Mouse (Mus musculus): ENCODE results near the gene Cd80. TPM values are rescaled to one million over a fixed set of nuclear protein-coding genes. Genes with fewer than 3 reads are reported as not detected.

Cd80 gene
- polyA plus RNA-seq (2015; fragmentation: Nextera tagmentation; extraction: Ambion mirVana), result 0.60 and 0.62 TPM in 2 replicates

- Histone ChIP-seq H3K4me3 (ENCODE audit: low read length) (no peak within 1 kb of the TSS), H3K4me2 (ENCODE audit: low read depth, low read length) (no peak within 1 kb of the TSS), H3K36me3 (ENCODE audit: control insufficient read depth, insufficient read depth) (no peaks in the 10 kb centered on the region), H3K27ac (ENCODE audit: low read length) (no peak within 1 kb of the TSS), H3K9ac (ENCODE audit: low read length) (no peak within 1 kb of the TSS), H3K4me1 (ENCODE audit: control insufficient read depth, insufficient read depth, low read length) (peaks cover 10% of the 10 kb centered on the region), H3K9me3 (replicated peaks; ENCODE audit: control insufficient read depth, low read length) (no peaks in the 10 kb centered on the region), H3K27me3 (ENCODE audit: control insufficient read depth, insufficient read depth, low read length) (no peaks in the 10 kb centered on the region)
- no peak for ATAC-seq (replicated peaks; ENCODE audit: extremely low read depth, insufficient read depth, low FRiP score)
- 65% methylated on average over 17 of the region's 17 CpGs for WGBS
Observed at GRCm38 (mm10) chr16:38455511-38456418, at the start of gene Cd80. Gene Cd80, plus strand, starts transcription at chr16:38455561.

DNA sequence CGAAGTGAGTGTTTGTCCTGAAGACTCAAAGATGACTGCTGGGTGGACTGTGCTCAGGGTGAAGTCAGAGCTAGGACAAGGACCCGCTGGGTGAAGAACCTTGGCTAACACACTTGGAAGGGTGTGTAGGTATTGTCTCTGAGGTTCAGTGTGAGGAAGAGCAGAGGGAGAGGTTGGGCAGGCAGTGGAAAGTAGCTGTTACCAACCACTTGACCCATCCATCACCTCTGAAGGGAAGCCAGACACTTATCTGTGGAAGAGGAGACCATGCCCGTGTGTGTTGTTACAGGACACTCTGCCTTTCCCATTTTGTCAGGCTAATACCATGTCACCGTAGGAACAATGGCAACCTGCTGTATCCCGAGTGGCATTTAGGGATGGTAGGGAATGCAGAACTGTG lies 49.1 kb upstream of the Cd80 start:
- Histone ChIP-seq H3K4me1 (ENCODE audit: control insufficient read depth, insufficient read depth, low read length) (peaks cover 2% of the 10 kb centered on the region; the same call in 1 of the 2 replicates), H3K9me3 (replicated peaks; ENCODE audit: control insufficient read depth, low read length) (no peaks in the 10 kb centered on the region; the same call in 1 of the 2 replicates), H3K9ac (ENCODE audit: low read length) (no peak overlapping the region), H3K36me3 (ENCODE audit: control insufficient read depth, insufficient read depth) (no peaks in the 10 kb centered on the region), H3K4me3 (ENCODE audit: low read length) (no peak overlapping the region), H3K27me3 (ENCODE audit: control insufficient read depth, insufficient read depth, low read length) (no peaks in the 10 kb centered on the region), H3K27ac (ENCODE audit: low read length) (no peak overlapping the region), H3K4me2 (ENCODE audit: low read depth, low read length) (no peak overlapping the region)
- no peak for ATAC-seq (replicated peaks; ENCODE audit: extremely low read depth, insufficient read depth, low FRiP score)
- WGBS, result 53% methylated on average over 5 of the region's 5 CpGs

DNA sequence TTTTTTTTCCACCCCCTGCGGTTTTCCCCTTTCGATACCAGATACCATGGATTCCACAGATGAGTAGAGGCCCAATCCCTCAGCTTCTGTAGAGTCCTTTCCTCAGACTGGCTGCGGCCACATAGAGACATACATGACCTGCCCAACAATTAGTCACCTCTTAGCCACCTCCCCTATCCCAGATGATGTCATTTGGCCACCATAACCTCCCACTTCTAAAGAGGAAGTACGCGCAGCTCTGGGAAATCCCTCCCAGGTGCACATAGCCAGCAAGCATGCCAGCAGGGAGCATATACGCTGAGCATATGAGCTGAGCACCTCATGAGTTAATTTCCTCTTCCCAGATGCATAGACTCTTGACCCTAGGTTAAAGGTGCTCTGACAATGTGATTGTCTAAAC lies 48.7 kb upstream of the Cd80 start:
- Histone ChIP-seq H3K27me3 (ENCODE audit: control insufficient read depth, insufficient read depth, low read length) (no peaks in the 10 kb centered on the region), H3K9ac (ENCODE audit: low read length) (no peak overlapping the region), H3K36me3 (ENCODE audit: control insufficient read depth, insufficient read depth) (no peaks in the 10 kb centered on the region), H3K27ac (ENCODE audit: low read length) (no peak overlapping the region), H3K4me3 (ENCODE audit: low read length) (no peak overlapping the region), H3K9me3 (replicated peaks; ENCODE audit: control insufficient read depth, low read length) (no peaks in the 10 kb centered on the region; the same call in 1 of the 2 replicates), H3K4me1 (ENCODE audit: control insufficient read depth, insufficient read depth, low read length) (peaks cover 2% of the 10 kb centered on the region; the same call in 1 of the 2 replicates), H3K4me2 (ENCODE audit: low read depth, low read length) (no peak overlapping the region)
- WGBS, result 59% methylated on average over 6 of the region's 6 CpGs
- peak; percentile 23; the same call in 1 of the 2 replicates for ATAC-seq (replicated peaks; ENCODE audit: extremely low read depth, insufficient read depth, low FRiP score)

GRCm38 (mm10) chr16:38407584-38407983 lies 47.8 kb upstream of the Cd80 start:
- no peak for ATAC-seq (replicated peaks; ENCODE audit: extremely low read depth, insufficient read depth, low FRiP score)
- Histone ChIP-seq H3K27ac (ENCODE audit: low read length) (no peak overlapping the region), H3K9me3 (replicated peaks; ENCODE audit: control insufficient read depth, low read length) (no peaks in the 10 kb centered on the region; the same call in 1 of the 2 replicates), H3K4me1 (ENCODE audit: control insufficient read depth, insufficient read depth, low read length) (peaks cover 2% of the 10 kb centered on the region; the same call in 1 of the 2 replicates), H3K4me2 (ENCODE audit: low read depth, low read length) (no peak overlapping the region), H3K4me3 (ENCODE audit: low read length) (no peak overlapping the region), H3K9ac (ENCODE audit: low read length) (no peak overlapping the region), H3K36me3 (ENCODE audit: control insufficient read depth, insufficient read depth) (no peaks in the 10 kb centered on the region), H3K27me3 (ENCODE audit: control insufficient read depth, insufficient read depth, low read length) (no peaks in the 10 kb centered on the region)
- WGBS, result 36% methylated on average over 5 of the region's 5 CpGs

DNA sequence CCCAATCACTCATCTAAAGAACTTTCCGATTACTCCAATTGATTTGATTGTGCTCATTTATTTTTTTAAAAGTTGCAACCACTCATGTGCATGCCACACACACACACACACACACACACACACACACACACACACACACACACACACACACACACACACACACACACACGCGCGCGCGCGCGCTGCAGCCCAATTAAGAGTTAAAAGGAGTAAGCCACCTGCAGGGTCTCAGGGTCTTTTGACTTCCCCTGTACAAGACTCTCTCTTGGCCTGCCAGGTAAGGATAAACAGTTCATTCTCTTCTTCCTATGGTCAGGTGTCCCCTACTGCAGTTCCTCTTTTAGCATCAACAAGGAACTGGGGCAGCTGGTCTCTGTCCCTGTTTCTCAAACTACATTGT lies 46.9 kb upstream of the Cd80 start:
- WGBS, result 85% methylated on average over 8 of the region's 8 CpGs
- no peak for ATAC-seq (replicated peaks; ENCODE audit: extremely low read depth, insufficient read depth, low FRiP score)

DNA sequence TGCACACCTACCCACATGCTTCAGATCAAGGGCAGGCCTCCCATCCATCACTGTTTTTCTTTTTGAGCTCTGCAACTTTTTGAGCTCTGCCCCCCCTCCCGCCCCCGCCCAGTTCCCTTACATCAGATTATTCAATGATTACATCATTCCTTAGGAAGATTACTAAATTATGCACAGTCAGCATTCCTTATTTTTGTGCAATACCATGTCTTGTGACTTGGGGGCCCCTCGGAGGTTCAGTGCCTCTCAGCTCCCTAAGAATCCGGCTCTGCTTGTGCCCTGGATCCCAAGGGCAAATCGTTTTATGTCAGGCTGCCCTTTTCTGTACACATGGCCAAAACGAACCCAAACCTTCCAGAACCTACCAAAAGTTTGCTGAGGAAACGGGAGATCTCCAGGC lies 40.4 kb upstream of the Cd80 start:
- no peak overlapping the region for H3K4me3 ChIP-seq (ENCODE audit: low read length)
- H3K4me1 ChIP-seq (ENCODE audit: control insufficient read depth, insufficient read depth, low read length), result no peaks in the 10 kb centered on the region
- 75% methylated on average over 7 of the region's 7 CpGs for WGBS
- H3K9me3 ChIP-seq (replicated peaks; ENCODE audit: control insufficient read depth, low read length), result no peaks in the 10 kb centered on the region
- H3K4me2 ChIP-seq (ENCODE audit: low read depth, low read length), result no peak overlapping the region
- no peak overlapping the region for H3K9ac ChIP-seq (ENCODE audit: low read length)
- no peak for ATAC-seq (replicated peaks; ENCODE audit: extremely low read depth, insufficient read depth, low FRiP score)
- no peak overlapping the region for H3K27ac ChIP-seq (ENCODE audit: low read length)
- no peaks in the 10 kb centered on the region for H3K27me3 ChIP-seq (ENCODE audit: control insufficient read depth, insufficient read depth, low read length)
- no peaks in the 10 kb centered on the region for H3K36me3 ChIP-seq (ENCODE audit: control insufficient read depth, insufficient read depth)

More for the DNA sequence above, 46.9 kb upstream of the Cd80 start:
- H3K27me3 ChIP-seq (ENCODE audit: control insufficient read depth, insufficient read depth, low read length), result no peaks in the 10 kb centered on the region
- H3K4me3 ChIP-seq (ENCODE audit: low read length), result no peak overlapping the region
- no peak overlapping the region for H3K27ac ChIP-seq (ENCODE audit: low read length)
- no peak overlapping the region for H3K9ac ChIP-seq (ENCODE audit: low read length)
- no peaks in the 10 kb centered on the region for H3K9me3 ChIP-seq (replicated peaks; ENCODE audit: control insufficient read depth, low read length)
- H3K36me3 ChIP-seq (ENCODE audit: control insufficient read depth, insufficient read depth), result no peaks in the 10 kb centered on the region
- peaks cover 2% of the 10 kb centered on the region; the same call in 1 of the 2 replicates for H3K4me1 ChIP-seq (ENCODE audit: control insufficient read depth, insufficient read depth, low read length)
- no peak overlapping the region for H3K4me2 ChIP-seq (ENCODE audit: low read depth, low read length)

- no peaks in the 10 kb centered on the region for H3K27me3 ChIP-seq (ENCODE audit: control insufficient read depth, insufficient read depth, low read length)
- WGBS, result 77% methylated on average over 2 of the region's 2 CpGs
Observed at GRCm38 (mm10) chr16:38425374-38425773, 30.0 kb upstream of the Cd80 start.

DNA sequence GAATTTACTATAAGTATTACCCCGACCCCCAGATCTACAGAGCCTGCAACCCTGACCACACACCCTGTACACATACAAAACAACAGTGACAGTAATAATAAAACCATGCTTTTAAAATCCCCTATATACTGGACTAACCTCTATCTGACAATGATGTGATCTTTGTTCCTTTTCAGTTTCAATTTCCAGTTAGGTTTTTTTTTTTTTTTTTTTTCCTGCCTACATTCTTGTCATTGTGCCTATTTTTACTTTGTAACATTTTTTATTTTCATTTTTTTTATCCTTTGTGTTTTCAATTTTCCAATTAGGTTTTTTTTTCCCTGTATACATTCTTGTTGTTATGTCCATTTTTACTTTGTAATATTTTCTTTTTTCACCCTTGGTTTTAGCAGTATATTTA lies 29.6 kb upstream of the Cd80 start:
- no peak for ATAC-seq (replicated peaks; ENCODE audit: extremely low read depth, insufficient read depth, low FRiP score)
- Histone ChIP-seq H3K9ac (ENCODE audit: low read length) (no peak overlapping the region), H3K4me1 (ENCODE audit: control insufficient read depth, insufficient read depth, low read length) (no peaks in the 10 kb centered on the region), H3K27ac (ENCODE audit: low read length) (no peak overlapping the region), H3K4me3 (ENCODE audit: low read length) (no peak overlapping the region), H3K36me3 (ENCODE audit: control insufficient read depth, insufficient read depth) (no peaks in the 10 kb centered on the region), H3K9me3 (replicated peaks; ENCODE audit: control insufficient read depth, low read length) (no peaks in the 10 kb centered on the region), H3K27me3 (ENCODE audit: control insufficient read depth, insufficient read depth, low read length) (no peaks in the 10 kb centered on the region), H3K4me2 (ENCODE audit: low read depth, low read length) (no peak overlapping the region)
- whole genome bisulfite sequencing, result 89% methylated on average over 1 of the region's 1 CpGs

More at GRCm38 (mm10) chr16:38425374-38425773, 30.0 kb upstream of the Cd80 start:
- no peak overlapping the region for H3K4me3 ChIP-seq (ENCODE audit: low read length)
- no peaks in the 10 kb centered on the region for H3K36me3 ChIP-seq (ENCODE audit: control insufficient read depth, insufficient read depth)
- no peaks in the 10 kb centered on the region for H3K9me3 ChIP-seq (replicated peaks; ENCODE audit: control insufficient read depth, low read length)
- no peak for ATAC-seq (replicated peaks; ENCODE audit: extremely low read depth, insufficient read depth, low FRiP score)
- H3K4me1 ChIP-seq (ENCODE audit: control insufficient read depth, insufficient read depth, low read length), result no peaks in the 10 kb centered on the region
- no peak overlapping the region for H3K9ac ChIP-seq (ENCODE audit: low read length)
- no peak overlapping the region for H3K27ac ChIP-seq (ENCODE audit: low read length)
- no peak overlapping the region for H3K4me2 ChIP-seq (ENCODE audit: low read depth, low read length)

Data from heart, embryonic 16.5 days (tissue).